Mouse (Mus musculus): ENCODE results near the gene Msantd3.

Msantd3 gene

DNA sequence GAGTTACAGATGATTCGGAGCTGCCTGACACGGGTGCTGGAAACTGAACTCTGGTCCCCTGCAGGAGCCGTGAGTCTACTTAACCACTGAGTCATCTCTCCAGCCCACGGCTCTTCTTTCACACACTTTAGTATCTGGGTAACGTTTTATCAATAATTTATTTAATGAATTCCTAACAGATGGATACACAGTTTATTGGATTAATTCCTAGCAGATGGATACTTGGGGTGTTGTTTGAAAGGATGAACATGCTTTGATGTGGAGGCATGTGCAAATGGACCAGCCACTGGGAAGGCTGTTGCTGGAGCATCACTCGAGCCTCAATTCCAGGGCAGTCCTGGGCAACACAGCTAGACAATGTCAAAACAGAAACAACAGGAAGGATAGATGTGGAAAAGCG, 56.4 kb downstream of the Msantd3 start:
- no peak for DNase-seq (ENCODE audit: low read depth, low spot score)

DNA sequence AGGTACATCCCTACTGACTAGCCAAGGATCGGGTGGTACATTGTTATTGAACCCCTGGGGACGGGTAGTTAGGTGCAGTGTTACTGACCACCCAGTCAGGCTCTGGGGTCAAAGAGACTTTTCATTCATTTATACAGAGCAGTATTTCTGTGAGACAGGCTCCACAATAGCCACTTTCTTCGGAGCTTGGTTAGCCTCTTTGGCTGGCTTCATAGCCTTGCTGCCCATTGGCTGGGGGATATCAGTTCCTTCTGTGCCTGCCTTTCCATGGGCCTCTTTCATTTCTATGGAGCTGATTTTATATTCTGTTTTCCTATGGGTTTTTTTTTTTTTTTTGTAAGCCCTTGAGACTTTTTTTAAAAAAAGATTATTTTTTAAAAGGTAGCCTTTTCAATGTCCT, 65.9 kb downstream of the Msantd3 start:
- DNase-seq (ENCODE audit: low read depth, low spot score), result no peak

DNA sequence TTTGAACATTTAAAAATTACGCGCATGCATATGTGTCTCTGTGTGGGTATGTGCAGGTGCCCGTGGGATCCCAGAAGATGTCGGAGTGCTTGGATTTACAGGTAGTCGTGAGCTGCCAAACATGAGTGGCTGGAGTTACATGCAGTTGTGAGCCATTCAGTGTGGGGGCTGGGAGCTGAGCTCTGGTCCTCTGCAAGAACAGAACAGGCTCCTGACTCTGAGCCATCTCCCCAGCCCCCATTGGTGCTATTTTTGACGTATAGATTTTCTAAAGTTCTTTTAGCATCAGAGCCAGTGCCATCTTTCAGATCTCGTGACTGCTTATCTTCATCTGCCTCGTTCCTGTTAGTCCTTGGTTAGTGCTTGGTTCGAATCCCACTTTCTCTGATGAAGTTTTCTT, 69.8 kb downstream of the Msantd3 start:
- DNase-seq (ENCODE audit: low read depth, low spot score), result no peak

DNA sequence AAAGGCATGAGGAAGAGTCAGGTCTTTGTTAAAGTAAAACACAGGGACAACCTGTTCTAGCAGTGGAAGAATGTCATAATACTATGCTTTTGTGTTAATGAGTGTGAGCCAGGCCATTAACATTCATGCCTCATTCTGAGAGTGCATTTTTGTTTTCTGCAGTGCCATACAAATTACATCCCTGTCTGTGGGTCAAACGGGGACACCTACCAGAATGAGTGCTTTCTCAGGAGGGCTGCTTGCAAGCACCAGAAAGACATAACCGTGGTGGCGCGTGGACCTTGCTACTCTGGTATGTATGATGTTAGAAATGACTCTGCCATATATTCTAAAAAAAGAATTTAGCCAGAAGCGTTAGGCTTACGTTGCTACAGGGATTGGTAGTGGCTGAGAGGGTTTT, 70.5 kb downstream of the Msantd3 start:
- DNase-seq (ENCODE audit: low read depth, low spot score), result no peak
